Mouse (Mus musculus) urinary bladder, postnatal 25 days (tissue): ENCODE measurements around the gene Pycard.
"Not testable (repeated sequence)": the region's sequence is repeated elsewhere in the genome, so short reads cannot be mapped to it uniquely, and the experiment has no call there.

Experiments
- DNase-seq: peaks from one replicate; pipeline ENCODE4 v3.0.0; 2022; ENCODE audit warnings: low spot score

The Pycard gene

DNA sequence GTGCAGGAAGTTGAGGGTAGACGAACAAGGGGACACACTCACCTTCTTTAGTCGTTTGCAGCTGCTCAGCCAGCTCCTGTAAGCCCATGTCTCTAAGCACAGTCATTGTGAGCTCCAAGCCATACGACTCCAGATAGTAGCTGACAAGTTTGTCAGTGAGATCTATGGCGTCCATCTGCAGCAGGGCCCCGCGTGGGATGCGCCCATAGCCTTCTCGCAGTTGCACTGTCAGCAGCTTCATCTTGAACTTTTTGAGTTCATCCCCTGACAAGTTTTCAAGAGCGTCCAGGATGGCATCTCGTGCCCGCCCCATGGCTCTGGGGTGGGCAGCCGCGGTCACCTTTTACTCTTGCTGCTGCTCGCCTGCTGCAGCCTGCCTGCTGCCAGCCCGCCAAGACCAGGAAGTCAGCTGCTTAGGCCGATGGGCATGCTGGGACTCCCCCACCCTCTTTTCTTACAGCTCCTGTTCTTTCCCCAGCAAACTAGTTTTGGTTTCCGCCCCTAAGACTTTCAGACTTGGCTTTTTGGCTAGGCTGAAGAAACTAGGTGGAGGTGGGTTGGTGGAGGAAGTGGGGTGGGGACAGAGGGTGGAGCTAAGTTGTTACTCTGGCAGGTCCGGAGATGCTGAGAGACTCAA lies at the start of gene Pycard:
TSS of gene Pycard (minus strand) at position 527 of the 637 bp plus-strand sequence.
- peak; percentile 47 for DNase-seq

DNA sequence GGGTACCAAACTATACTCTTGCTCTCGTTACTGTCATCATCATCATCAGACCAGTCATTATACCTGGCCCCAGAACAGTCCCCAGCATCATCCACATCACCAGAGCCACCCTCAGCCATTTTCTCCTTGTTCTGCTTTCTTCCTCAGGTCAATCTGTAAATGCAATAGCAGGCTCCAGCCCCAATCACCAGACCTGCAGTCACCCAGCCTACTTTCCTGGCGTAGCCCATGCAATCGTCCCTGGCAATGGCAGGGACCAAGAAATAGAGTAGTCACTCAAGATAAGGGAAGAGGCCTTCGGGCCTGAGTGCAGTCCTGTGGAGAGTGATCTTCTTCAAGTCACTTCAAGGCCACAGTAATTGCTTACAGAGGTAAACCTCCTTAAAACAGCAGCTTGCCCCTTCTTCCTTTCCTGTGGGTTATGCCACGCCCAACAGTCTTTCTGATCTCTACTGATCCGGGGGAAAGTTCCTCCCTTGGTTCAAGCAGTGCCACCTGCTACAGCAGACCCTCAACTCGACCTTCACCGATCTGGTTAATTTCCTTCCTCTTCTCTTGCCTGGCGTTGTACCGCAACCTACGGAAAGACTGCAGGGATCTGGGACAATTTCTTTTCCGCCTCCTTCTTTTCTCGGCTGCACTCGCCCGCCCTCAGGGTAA lies 48.6 kb upstream of the Pycard start:
- not testable (repeated sequence) for DNase-seq

DNA sequence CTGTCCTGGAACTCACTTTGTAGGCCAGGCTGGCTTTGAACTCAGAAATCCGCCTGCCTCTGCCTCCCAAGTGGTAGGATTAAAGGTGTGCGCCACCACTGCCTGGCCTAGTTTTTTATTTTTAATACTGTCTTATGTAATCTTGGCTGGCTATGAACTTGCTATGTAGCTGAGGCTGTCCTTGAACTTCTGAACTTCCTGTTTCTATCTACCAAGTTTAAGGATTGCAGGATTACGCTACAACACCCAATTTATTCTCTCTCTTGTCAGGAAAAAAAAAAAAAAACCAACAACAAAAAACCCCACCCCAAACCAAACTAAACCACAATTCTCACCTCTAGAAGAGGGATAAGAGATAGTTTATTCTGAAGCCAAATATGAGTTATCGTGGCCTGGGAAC lies 39.9 kb upstream of the Pycard start:
- DNase-seq, result no peak

DNA sequence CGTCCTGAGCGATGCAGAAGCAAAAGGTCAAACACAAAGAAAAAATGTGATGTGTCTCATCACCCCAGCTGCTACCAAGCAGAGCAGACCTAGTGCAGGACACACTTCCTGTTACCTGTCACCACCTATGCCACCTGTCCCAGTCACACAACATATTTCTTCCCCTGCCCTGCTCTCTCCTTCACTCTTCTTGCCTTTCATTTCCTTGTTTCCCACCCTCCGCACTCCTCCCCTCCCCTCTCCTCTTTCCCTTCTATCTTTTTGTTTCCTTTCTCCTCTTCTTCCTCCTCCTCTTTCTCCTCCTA lies 39.3 kb upstream of the Pycard start:
- DNase-seq, result no peak

DNA sequence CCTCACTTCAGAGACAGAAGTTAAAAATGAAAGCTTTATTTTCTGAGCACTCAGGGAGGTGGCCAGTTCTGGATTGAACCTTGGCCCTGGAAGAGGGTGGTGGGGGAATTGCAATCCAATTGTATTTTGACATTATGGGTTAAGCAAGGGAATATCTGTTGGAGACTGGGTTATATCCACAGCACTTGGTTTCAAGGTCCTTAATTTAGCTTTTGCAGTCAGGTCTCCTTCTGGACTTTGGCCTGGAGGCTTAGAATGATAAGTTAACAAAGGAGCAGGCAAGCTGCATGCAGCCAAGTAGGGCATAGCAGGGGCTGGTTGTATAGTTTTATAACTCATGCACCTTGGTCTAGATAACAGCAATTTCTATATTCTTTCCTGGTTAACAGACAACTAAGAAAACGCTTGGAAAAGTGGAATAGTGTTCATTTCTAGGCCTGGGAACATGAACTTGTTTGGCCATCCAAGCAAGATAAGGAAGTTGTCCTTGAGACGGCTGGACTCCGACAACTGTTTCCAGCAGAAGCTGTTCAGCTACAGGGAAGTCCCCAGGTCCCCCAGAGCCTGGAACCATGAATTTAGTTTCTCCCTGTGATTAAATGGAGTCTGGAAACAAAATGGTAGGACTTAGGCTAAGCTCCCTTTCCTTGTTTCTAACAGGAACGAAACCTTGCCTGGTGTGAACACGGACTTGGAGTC lies 38.8 kb upstream of the Pycard start:
- no peak for DNase-seq

DNA sequence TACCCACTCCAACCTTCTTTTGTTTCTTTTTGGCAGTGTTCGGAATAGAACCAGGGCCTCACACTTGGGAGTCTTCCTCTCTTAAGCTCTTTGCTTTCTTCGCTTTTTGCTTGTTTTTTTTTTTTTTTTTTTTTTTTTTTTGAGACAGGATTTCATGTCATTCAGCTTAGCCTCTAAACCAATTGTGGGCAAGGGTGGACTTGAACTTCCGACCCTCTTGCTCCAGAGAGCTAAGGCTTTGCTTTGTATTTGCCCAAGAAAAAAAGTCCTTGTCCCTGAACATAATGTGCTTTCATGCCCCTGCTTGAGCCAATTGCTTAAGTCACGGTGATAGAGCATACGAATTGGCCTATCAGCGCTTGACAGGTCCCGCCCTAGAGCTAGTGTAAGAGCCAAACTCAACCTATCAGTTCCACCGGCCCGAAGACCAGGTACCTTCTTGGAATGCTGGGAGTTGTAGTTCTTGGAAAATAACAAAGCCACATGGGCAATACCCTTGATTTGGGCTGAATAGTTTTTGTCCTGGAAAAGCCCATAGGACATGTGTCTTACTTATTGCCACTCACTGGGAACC lies 37.8 kb upstream of the Pycard start:
- DNase-seq, result no peak

DNA sequence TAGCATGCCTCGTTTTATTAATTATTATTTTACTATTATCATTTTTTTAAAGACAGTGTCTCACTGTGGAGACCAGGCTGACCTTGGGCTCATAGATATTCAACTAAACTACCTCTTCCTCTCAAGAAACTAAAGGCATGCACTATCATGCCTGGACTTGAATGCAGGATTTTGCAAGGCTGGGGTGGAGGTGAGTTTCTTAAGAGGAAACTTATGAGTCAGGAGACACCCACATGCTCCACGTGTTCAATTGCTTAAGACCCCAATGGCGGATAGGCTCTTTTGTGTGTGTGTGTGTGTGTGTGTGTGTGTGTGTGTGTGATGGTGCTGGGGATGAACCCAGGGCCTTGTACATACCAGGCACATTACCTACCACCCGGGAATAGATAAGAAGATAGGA lies 31.7 kb upstream of the Pycard start:
- no peak for DNase-seq

DNA sequence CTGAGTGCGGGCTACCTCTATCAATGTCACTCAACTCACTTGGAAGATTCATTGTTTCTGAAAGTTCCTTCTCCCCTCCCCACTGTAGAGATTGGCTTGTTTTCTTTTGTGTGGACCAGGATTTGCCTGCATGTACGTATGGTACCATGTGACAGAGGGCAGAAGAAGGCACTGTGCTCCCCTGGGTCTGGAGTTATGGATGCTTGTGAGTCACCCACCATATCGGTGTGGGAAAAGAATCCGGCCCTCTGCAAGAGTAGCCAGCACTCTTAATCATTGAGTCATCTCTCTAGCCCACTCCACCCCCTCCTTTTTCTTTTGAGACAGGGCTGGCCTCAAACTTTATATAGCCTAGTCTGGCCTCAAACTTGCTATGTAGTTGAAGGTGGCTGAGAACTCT lies 31.3 kb upstream of the Pycard start:
- no peak for DNase-seq

DNA sequence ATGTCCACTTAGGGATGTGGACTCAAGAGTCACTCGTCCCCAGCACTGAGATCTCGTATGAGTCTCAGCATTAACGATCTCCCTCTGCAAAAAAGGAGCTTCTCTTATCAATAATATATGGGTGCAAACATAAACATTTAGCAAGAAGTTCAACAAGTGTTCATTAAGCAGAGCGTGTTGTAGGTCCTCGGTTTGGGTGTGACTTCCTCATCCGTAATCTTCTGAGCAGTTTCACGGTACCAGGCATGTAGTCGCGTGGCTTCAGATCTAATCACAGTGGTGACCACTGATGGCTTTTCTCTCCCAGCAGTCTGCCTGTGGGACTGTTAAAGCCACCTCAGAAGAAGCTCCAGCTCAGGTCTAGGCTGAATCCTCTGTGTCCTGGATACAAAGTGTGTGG lies 30.7 kb upstream of the Pycard start:
- DNase-seq, result no peak

DNA sequence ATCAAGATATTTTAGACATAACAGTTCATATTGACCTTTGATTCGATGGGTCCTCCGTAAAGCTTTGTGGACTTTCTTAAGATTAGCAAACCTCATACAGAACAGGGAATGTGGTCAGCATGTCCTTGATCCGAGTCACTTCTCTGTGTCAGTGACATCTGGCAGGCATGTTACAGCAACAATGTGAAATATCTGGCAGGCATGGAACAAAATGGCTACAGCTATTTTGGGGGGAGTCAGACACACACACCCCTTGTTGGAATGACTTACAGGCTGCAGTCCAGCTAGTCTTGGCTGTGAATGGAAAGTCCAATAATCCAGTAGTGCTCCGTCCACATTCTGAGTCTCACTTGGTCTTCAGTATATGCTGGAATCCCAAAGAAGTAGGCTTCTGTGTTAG lies 29.9 kb upstream of the Pycard start:
- DNase-seq, result no peak

DNA sequence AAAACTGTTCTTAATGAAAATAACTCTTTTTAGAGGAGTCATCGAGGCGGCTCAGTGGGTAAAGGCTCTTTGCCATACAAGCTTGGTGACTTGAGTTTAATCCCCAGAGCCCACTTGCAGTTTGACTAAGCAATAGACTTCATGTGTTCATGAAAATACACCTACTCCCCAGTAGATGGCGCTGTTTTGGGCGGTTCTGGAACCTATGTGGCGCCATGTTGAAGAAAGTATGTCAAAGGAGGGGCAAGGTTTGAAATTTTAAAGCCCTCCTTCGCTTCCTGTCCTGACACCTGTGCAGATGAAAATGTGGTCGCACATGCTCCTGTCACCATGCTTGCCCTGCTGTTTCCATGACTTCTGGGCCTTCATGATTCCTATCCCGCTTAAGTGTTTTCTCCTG lies 29.3 kb upstream of the Pycard start:
- no peak for DNase-seq

DNA sequence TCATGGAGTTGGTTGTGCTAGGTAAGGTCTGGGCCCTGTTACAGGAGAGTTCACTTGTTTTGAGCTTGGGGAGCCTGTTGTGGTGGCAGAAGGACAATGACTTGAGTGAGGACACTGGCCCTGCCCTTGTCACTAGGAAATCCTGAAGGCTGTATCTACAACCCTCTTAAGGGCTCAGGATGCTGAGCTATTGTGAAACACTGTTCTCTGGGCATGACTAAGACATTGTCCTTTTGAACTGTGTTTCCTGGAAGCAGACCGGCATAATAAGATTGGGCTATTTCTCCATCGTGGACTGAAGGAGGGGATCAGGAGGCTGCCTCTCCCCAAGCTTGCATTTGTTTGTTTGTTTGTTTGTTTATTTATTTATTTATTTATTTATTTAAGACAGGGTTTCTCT lies 25.5 kb upstream of the Pycard start:
- no peak for DNase-seq

DNA sequence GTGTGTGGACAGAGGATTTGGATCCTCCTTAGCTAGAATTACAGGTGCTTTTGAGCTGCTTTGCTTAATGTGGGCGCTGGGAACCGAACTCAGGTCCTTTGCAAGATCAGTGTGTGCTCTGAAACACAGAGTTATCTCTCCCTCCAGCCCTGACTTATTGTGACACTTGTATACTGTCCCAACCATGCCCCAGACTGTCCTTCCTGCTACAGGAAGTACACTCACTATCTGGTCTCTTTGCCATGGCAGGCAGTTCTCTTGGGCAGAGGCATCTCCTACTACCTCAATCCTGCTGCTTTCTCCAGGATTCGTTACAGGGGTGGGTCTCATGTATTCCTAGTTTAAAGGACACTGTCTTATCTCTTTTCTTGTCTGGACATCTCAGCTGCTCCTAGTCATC lies 24.6 kb upstream of the Pycard start:
- no peak for DNase-seq

DNA sequence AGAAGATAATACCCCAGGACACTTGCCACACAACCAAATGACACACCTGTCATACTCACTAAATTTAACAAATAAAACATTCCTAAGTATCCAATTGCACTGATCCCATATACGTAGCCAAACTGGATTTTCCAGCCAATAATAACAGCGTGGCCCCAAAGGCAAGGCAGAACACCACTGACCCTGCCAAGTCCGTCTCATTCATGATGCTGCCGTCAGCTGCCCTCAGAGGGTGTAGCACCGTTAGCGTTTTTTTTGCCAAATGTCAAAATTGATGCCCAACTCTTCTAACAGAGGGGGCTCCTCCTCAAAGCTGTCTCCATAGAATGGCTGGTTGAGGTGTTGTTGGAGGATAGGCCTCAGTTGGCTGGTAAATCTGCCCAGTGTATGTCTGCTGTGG lies 23.0 kb upstream of the Pycard start:
- no peak for DNase-seq

DNA sequence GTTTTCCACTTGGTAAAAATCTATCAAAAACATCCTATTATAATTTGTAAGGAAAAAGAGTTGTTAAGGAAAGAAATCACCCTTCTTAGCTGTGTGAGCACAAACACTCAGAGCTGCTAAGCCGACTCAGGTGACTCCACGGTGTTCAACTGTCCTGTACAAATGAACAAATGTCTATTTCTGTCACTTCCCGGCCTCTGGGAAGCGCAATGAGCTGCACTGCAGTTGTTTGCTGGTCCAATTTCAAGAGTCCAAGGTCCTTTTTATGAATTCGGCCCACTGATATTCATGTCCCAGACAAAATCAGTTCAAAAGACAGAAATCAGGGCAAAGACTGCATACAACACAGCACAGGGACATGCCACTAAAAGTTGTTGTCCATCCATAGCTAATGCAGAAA lies 22.5 kb upstream of the Pycard start:
- not testable (repeated sequence) for DNase-seq

DNA sequence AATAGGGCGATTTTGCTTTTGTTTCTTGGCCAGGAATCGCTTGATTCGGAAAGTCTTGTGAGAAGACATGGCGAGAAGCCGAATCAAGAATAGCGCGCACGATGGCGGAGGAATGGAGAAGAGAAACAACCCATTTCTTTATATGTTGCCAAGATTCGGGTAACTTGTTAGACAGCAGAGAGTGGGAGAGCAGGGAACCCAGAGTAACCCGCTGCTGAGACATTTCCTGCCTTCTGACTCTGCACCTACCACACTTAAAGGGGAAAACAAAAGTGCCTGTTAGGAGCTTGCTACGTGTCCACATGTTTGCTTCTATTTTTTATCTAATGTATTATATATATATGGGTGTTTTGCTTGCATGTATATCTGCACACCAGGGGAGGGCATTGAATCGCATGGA lies 19.4 kb upstream of the Pycard start:
- DNase-seq, result no peak

DNA sequence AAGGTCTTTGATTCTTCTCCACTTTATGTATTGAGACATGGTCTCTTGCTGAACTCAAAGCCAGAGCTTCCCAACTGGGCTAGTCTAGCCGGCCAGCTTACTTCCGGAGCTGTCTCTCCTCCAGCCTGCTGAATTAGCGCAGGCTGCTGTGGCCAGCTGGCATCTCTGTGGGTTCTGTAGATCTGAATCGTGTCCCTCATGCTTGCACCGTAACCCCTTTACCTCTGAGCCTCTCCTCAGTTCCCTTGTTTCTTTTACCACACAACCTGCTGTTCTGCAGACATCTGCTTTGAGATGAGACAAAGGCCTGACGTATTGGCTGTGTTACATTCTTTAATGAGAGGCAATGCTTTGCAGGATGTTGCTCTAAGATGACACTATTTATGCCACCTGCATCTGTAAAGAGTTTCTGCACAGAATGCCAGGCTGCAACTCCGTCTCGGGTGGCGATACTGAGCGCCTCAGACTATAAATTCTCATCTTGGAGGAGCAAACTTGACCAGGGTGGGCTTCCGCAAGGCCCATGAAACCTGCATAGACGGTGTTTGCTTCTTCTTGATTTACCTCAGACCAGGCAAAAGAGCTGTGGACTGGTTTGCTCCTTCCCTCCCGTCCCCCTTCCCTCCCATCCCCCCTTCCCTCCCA lies 18.6 kb upstream of the Pycard start:
- no peak for DNase-seq

DNA sequence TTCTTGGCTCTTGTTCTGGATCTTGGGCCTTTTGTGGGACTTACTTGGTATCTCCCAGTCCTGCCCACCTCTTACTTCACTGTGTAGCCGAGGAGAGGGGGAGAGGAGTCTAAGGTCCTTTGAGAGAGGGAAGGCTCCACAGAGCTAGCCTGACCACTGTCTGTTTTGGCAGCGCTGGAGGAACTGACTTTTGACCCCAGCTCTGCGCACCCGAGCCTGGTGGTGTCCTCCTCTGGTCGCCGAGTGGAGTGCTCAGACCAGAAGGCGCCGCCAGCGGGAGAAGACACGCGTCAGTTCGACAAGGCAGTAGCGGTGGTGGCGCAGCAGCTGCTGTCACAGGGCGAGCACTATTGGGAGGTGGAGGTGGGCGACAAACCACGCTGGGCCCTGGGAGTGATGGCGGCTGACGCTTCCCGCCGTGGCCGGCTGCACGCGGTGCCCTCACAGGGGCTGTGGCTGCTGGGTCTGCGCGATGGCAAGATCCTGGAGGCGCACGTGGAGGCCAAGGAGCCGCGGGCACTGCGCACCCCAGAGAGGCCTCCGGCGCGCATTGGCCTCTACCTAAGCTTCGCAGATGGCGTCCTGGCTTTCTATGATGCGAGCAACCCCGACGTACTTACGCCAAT lies 16.2 kb upstream of the Pycard start:
- no peak for DNase-seq

DNA sequence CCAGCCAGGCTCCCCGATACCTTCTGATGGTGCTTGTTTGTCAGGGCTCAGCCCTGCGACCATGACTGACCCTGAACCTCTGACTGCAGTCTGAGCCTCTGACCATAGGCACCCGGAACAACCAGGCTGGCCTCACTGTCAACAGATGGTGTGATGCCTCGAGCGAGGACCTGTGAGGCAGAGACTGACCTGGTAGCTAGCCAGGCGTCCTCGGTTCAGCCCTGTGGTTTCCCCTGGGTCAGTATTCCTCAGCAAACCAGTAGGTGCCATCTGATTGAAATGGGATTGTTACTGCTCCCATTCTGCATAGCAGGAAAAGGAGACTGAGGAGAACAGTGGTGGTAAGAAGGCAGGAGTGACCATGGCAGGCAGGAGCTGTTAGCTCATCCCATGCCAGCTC lies 12.5 kb upstream of the Pycard start:
- no peak for DNase-seq

DNA sequence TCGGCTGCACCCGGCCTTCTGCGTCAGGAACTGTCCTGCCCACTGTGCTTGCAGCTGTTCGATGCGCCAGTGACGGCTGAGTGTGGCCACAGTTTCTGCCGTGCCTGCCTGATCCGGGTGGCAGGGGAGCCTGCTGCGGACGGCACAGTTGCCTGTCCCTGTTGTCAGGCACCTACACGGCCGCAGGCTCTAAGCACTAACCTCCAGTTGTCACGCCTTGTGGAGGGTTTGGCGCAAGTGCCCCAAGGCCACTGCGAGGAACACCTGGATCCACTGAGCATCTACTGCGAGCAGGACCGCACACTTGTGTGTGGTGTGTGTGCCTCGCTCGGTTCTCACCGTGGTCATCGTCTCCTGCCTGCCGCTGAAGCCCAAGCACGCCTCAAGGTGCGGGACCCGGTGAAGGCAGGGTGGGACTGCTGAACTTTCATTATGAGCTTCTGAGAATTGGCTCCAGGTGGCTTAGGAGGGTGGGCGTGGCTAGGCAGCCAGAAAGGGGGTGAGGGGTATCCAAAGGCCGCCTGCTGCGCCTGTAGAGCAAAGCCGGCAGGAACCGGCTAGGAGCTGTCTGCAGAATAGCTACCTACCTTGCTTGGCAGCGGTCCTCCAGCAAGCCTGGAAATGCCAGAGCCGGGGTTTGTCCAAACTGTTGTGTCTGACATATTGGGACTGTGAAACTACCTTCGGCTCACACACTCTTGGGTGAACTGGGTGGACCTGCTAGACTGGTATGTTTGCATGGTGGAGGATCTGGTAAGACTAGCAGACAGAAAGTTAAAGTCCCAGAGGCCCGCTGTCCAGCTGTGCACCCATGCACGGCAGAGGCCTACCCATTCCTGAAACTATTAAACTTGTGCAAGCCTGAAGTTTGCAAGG lies 11.1 kb upstream of the Pycard start:
- DNase-seq, result peak; percentile 61

DNA sequence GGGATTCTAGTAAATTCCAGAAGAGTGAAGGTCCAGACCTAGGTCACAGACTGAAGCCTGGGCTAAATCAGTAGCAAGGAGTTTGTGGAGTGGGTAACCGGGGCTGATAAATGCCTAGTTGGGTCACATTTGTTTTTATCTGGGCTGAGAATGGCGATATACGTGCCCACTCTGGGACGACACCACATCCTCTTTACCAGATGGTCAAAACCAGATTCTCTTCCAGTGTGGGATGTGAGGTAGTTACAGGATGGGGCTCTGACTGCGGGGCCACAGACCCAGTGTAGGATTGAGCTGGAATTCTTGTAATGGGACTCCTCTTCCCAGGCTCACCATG lies 10.5 kb upstream of the Pycard start:
- DNase-seq, result no peak

DNA sequence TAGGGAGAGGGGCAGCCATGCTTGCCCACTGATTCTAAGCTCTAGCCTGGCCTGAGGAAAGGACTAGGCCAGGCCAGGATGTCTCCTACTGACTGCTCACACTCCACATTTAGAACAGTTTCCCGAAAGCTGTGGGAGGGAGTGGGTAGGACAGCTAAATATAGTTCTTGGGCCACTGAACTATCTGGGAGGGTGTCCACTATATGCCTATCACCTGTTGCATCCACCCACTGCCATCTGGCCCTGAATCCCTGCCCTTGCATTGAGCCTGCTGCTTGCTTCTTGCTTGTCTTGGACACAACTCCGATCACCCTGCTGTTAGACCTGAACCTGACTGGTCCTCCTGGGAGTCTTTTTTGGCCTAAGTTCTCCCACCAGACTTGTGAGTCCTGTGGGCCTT lies 10.0 kb upstream of the Pycard start, which contains the start of gene Trim72:
TSS of gene Trim72 (plus strand) at position 262 of the 400 bp plus-strand sequence.
- DNase-seq, result no peak
